Mouse (Mus musculus): ENCODE results near the gene Parn.

Gene Parn

DNA sequence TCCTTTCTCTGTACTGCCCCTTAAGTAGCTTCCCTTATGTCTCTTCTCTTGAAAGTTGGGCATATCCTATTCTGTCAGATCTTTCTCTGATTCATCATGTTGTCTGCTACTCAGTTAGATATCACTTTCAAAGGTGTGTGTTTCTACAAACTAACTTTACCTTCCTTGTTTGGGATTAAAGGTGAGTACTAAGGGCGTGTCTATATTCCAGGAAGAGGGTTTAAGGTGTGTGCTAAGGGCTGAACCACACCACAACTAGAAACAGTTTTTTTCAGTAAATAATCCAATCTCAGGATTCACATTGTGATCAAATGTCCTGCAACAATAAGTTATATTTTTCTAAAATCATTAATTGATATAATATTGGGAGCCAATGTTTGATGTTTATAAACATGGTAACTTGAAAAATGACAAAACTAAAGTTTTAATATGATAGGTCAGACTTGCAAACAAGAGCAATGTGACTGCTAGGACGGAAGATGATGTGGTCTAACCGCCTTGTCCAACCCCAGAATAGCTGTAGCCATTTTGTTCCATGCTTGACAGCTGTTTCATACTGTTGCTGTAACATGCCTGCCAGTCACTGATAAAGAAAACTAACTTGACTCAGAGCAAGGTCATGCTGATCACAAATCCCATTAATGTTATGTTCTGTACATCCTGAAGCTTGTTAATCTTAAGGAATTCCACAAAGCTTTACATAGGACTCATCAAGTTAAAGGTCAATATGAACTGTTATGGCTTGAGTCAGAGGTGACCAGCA is 46.0 kb downstream of the Parn start:
- no peak for DNase-seq

DNA sequence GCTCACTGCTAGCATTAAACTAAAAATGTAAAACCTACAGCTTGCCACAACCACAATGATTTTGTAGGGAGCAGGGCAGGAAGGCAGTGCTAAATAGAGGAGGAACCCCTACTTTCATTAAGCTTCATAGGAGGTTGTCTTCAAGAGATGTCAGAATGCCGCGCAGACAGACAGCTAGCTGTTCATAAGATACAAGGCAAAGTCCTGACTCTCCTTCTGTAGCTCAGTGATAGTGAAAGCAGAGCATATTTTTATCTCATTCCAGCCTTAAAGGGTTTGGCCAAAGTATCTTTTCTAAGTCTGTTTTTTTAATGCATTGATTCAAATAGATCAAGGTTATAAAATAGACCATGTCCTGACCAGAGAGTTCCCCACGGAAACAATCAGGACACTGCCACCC is 47.8 kb downstream of the Parn start:
- no peak for DNase-seq

DNA sequence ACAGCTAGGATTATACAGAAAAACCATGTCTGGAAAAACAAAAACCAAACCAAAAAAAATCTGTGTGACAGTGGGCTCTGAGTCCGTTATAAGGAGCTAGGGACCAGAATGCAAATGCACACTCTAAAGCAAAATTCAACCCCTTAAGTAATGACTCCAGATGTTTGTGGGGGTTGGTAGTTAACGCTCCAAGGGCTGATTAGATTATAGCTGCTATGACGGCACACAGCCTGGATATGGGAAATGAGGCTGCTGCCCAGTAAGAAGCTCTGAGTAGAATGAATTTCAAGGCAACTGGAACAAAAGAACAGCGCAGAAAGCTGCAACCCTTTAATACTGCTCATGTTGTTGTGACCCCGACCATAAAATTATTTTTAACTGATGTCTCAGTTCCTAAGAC is 52.7 kb downstream of the Parn start:
- no peak for DNase-seq

DNA sequence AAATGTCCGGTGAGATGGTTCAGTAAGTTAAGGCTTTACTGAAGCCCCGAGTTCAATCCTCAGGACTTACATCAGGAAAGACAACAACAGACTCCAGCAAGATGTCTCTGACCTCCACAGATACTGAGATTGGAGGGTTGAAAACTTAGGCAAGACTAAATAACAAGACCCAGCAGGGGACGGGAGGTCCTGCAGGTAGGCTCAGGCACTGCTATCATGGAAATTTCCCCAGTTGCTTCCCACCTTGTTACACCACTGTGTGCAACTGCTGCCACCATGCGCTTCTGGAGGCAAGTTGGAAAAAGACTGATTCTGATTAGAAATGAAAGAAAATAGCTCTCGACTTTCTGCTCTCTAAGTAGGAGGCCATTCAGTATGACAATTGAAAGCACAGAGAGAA is 55.4 kb downstream of the Parn start:
- no peak for DNase-seq

DNA sequence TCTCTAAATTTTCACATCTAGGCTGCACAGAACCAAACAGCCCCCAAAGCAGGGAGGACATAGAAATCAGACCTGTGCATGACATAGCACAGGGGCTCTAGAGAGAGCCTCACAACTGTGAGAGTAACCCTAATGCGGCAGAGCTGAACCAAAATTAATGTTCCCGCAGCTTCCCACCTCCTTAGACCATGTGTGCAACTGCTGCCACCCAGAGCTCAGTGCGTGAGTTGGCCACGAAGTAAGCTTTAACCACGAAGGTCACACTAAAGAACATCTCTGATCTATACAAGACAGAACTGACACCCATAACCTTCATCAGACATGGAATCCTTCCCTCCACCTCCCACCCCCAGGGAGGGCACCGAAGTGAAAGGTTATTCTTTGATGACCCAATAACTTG is 55.9 kb downstream of the Parn start:
- DNase-seq, result peak; percentile 8

DNA sequence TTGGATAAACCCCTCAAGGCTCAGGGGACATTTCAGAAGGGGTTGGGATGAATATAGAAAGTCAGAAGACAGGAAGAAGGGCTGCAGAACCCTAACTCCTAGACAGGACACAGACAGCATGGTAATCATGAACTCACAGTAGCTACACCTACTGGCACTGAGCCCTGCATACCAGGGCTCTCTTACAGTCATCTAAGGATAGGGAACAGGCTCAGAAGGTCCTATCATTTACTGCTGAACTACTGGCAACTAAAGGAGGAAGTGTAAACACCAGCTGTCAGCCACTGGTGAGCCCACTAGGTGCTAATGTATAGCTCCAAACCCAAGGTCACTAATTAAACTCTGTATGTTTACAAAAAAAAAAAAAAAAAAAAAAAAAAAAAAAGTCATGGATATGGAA is 56.6 kb downstream of the Parn start:
- no peak for DNase-seq

DNA sequence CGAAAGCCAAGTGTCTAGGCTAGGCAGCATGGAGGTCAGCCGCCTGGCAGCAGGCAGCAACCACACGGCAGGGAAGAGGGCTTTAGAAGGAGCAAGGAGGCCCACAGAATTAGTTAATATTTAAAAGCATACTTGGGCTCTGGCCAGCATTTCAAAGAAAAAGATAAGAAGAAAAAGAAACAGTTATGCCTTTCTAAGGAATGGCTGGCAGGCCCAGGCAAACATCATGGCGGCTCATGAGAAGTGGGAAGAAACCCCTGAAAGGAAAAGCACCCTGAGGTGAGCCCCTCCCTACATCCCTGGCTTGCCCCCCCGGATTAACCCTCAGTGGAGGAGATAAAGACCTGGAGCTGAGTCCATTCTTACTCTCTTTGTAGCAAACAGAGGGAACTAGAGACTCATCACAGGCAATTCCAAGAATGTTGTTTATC is 57.0 kb downstream of the Parn start:
- no peak for DNase-seq

DNA sequence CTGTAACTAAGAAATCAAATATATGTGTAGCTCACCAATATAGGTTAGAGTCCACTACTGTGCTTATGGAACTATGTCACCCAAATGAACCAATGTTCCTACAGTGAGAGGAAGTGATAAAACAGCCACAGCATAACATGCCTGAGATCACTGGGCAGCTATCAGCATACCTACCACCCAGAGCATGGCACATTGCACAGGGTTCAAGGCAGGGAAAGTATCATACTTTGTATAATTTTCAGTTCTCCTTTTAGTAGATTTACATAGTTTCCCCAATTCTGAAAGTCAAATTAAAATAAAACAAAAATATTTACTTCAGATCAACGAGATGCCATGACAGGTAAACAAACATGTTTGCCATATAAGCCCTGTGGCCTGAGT is 59.3 kb downstream of the Parn start:
- DNase-seq, result no peak

DNA sequence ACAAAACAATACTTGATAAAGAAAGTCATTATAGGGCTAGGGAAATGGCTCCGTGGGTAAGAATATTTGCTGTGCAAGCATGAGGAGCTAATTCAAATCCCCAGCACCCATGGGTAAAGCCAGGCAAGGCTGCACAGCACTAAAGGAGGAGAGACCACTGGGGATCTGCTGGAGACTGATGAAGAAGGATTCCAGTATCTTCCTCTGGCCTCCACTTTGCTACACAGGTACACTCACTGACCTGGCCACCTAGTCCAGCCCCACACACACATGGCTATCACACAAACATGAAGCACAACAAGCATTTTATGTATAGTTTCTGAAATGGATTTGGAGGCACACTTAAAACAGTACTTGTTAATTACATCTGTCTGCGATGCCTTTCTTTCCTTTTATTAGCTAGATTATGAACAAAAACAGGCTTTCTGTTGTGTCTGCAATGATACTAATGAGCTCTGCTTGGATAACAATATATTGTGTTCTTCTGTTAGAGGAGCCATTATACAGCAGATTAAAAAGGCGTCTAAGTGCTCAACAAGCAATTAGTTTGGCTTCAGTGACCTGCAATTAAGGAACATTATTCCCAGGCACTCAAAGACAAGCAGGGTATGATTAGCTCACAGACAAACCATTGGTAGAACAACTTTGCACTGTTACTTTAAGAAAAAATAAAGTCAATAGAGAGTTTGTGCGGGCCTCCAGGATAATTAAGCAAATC is 59.8 kb downstream of the Parn start:
- no peak for DNase-seq

DNA sequence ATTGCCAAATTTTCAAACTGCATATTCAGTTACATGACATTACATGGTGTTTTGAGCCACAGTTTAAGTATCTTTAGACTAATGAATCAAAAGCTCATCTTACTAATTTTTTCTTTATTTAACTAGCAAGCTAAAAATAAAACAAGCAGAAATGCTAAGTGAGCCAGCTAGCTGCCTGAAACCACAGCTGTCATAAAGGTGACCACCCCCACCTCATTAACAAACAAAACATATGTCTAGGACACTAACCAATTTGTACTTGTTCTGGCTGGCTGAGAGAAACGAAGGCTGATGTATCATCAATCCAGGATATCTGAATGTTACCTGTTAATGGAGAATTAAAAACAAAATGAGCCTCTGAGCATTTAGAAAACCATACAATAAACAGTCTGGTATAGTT is 65.2 kb downstream of the Parn start:
- DNase-seq, result no peak

DNA sequence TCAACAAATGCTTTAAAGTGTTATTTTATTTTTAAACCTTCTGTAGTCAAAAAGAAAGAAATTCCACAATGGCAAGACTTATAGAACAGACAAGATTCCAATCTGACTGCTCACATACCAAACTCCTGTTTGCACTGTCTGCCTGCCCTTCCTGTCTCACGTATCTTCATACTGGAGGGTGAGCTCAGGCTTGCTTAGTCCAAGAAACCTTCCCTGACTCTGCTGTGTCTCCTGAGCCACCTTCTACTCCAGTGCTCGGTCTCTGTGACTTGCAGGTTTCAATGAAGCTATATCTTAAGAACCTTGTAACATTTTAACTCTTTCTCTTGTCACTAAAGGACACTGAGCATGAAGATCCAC is 78.9 kb downstream of the Parn start:
- no peak for DNase-seq

DNA sequence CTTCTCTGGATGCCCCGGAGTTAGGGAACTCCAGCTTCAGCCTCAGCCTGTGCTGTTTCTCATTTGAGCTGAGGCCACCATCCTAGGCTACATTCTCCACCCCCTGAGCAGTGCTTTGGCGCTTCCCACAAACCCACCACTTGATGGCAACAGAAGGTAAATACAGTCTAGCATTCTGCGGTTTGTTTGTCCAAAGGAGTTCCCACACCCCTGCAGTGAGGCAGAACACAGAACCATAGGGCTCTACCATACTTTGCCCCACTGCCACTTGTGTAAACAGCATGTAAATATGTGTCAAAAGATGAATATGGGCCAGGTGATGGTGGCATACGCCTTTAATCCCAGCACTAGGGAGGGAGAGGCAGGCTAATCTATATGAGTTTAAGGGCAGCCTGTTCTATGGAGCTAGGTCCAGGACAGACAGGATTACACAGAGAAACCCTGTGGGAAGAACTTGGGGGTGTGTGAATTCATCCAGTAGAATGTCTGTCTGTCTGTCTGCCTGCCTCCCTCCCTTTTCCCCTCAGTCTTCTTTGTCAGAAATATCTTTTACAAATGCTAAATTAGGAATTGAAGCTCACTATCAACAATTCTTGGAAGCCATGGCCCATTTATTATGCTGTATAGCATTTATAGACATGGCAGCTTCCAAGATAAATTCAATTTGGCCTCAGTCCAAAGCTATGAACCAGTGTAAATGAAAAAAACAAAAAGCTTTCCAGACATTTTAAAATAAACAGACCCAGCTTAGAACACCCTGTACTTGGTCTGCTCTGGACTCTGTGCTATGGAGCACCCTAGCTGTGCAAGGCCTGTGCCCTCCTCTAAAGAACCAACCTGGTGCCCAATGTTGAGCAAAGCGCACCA is 79.6 kb downstream of the Parn start:
- no peak for DNase-seq

DNA sequence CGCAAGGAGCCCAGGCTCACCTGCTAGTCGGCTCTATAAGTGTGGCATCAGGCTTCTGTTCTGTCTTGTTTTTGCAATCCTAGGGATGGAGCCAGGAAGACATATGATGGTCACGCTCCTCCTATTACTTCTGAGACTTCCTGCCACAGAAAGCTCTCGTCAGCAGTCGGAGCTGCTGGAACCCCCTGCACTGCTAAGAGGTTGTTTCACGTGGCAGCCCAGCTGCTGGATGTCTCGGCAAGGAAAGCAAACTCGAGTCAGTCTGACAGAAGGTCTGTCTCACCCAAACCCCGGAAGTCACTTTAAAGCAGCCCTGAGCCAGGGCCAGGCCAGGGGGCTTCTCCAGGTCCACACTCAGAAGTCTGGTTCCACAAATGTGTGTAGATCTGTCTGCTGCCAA is 82.7 kb downstream of the Parn start:
- no peak for DNase-seq

DNA sequence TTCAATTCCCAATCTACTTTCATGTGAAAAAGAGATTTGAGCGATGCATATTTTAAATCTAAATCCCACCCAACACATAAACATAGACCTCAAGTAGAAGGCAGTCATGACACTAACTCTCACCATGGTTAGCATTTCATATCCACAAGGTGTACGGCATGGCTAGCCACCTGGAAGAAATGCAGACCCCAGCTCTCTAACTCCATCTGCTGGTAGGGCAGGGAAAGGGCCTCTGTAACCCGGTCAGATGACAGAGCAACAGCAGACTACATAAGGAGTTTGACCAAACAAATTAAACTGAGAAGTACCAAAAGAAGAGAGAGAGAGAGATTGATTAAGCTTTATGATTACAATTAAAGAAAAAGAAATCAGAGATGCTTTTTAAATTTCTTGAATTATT is 87.2 kb downstream of the Parn start:
- DNase-seq, result no peak

DNA sequence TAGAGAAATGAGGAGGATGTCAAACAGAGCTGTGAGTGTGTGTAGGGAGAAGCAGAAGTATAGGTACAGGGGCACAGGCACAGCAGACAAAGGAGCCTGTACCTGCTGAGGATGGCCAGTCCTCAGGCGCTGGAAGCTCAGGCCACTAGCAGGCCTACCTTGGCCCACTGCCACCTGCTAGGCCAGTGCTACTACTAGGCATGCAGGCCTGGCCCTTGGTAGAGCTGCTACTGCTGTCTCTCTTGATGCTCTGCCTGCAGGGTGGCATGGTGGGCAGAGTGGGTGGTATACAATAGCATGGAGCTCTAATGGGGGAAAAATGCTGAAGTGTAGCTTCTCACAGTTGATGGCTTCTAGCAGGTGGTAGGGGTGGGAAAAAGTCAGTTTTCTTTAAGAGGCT is 88.0 kb downstream of the Parn start:
- DNase-seq, result no peak

DNA sequence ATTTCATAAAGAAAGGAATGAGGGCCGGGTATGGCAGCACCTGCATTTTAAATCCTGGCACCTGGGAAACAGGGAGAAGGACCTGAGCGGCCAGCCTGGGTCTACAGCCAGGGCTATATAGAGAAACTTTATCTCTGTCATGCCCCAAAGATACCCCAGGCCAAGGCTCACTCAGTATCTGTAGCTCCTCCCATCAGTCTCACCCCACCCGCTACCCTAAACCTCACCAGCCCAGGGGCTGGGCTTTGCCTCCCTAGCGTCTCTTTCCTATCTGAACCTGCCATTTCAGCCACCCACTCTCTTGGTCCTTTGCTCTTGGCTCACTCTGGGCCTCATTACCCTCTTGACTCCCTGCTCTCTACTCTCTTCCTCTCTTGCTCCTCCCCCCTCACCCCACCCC is 92.7 kb downstream of the Parn start:
- no peak for DNase-seq

DNA sequence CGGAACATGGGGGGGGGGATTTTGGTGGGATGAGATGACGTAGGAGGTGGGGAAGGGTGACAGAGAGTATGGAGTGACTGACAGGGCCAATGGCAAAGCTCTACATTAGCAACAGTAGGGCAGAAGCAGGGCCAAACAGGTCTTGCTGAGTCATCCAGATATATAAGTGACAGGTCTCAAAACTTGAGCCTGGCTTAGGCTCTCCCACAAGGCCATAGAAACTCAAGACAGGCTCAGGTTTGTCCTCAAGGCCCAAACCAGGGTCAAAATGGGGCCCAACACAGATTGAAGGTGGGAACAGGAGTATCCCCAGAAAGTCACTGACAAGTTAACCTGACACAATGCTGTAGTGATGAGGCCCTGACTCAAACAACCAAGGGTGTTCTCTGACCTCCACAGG is 99.7 kb downstream of the Parn start:
- DNase-seq, result no peak

DNA sequence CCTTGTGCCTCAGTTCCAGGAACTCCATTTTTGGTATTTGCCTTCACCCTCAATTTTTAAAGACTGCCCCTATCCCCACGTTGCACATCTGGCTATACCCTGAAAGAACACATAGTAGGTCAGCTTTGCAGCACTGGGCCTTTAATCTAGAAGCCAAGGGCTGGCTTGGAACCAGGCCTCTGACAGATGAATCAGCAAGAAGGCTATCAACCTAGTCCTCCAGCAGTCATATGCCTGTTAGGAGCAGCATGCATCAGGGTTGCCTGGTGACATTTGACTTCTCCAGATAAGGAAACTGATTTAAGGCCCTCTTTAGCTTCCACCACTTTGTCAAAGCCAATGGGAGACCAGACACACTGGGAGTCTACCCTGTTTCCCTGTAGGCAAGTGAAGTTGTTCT is 100.4 kb downstream of the Parn start:
- DNase-seq, result no peak

DNA sequence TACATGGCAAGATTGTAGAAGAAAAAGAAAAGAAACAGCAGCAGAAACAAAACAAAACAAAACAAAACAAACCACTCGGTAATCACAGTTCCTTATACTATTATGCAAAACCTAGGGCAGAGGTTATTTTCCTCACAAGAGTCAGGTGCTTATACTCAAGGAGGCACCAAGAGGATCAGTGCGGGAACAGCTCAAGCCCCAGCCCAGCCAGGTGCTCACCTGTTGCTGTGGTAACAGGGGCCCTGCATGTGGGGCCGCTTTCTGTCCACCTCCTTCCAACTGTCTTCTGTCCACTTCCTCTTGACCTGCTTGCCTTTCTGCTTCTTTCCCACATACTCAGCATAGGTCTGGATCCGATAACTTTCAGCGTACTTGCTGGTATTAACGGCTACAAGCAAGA is 101.6 kb downstream of the Parn start:
- no peak for DNase-seq

DNA sequence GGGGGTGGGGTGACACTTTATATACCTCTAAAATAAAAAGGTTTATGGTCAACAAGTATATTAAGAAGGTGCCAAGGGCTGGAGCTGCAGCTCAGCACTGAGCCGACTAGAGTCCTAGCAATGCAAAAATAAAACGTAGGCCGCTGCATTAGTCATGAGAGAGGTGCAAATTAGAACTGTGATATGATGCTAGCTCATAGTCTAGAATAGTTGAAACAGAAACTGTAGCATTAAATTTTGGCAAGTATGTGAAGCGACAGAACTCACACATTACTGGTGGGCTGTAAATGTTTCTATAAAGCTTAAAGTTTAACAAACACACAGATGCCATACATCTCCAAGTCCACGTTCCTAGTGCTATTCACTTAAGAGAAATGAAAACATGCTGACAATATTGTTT is 102.7 kb downstream of the Parn start:
- DNase-seq, result no peak

DNA sequence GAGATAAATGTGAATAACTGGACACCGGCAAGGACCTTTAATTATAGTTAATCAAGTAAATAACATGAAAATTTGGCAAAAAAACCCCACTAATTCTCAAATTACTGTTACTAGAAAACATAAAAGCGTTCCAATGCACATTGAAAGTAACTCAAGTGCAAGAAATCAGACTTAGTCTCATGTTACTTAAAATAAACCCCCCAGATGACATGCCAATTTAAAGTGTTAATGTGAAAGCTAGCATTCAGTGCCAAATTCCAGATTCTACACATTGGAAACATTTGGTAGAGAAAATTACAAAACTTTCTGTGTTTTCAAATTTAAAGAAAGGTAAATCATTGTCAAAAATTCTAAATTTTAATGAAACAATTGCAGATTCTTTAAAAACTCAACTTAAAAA is 110.2 kb downstream of the Parn start:
- DNase-seq, result no peak

DNA sequence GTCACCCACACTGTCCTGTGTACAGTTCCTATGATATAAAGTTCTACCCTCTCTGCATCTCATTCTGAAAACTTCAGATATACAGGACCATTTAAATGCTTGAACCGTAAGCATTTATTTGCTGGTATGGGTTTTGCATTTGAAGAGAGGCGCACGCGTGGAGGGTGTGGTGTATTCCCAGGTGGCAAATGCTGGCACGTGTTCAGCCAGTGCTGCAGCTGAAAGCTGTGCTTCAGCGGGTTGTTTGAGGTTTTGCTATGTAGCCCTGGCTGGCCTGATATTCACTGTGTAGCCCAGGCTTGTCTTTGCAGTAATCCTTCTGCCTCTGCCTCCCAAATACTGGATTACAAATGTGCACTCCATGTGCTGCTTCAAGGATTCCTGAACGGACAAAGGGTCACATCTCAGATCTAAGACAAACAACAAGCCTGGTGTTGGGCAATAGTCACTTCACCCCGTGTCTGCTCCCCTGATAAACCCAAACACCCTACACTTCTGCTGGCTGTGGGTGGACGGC is 111.0 kb downstream of the Parn start:
- DNase-seq, result no peak

DNA sequence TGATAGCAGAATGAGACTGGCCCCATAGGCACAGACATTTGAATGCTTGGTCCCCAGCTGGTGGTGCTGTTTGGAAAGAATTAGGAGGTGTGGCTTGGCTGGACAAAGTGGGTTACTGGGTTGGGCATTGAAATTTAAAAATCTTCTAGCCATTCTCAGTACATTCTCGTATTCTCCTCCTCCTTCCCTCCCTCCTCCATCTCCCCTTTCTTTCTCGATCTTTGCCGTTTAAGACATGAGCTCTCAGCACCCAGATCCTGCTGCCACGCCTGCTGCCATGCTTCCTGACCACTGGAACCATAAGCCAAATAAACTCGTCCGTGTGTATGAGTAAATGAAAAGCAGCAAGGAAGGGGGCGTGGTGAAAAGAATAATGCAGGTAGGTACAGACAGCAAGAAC is 111.5 kb downstream of the Parn start:
- DNase-seq, result no peak

DNA sequence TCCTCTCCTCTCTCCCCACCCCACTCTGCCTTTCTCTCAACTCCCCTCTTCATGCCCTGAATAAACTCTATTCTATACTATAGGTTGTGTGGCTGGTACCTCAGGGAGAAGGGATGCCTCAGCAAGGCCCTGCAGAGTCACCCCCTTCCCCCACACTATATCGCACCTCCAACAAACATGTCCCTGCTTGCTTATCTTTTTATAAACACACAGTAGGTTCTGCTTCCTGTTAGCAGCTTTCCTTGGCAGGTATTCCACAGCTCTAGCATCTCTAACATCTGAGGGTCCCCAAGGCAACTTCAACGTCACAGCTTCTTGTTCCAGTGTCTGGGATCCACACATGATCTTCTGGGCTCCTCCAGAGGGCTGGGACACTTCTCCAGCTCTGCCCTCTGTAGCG is 117.3 kb downstream of the Parn start:
- DNase-seq, result no peak

Data from right cerebral cortex, postnatal 14 days (tissue).